ENCODE assay signal across 22 mouse cellular contexts in genomic region chr4:145299355-145299754, GRCm38 (mm10). TPM values are rescaled to one million over a fixed set of nuclear protein-coding genes. Genes with fewer than 3 reads are reported as not detected.
DNase-seq lines count a peak whose midpoint lies in the region; TF ChIP-seq lines count a peak whose summit lies in the region.
"Had no signal": no experiment of that assay in that cellular context is flagged by ENCODE, and none has a peak within 500 bp of the region (broad histone marks: within the 10 kb centered on the region; RNA-seq: fewer than 3 reads in every experiment).

No protein-coding gene starts in this region.

- TF ChIP-seq CTCF in C2C12 (IDR thresholded peaks at IDR 0.05; ENCODE audit: control insufficient read depth, insufficient read depth, insufficient read length) = no peak
- TF ChIP-seq CTCF in CH12.LX (conservative IDR thresholded peaks at IDR 0.05 in 1 of 2, IDR thresholded peaks at IDR 0.05 in 1 of 2; ENCODE audit: low read depth in 2 of 2, low read length in 2 of 2) = no peak
- no peak for TF ChIP-seq CTCF in MEL (IDR thresholded peaks at IDR 0.05 in 2 of 3, conservative IDR thresholded peaks at IDR 0.05 in 1 of 3; ENCODE audit: control insufficient read depth in 1 of 3, insufficient read depth in 1 of 3, low read depth in 2 of 3, low read length in 3 of 3, poor library complexity in 1 of 3, severe bottlenecking in 1 of 3)
- no peak for TF ChIP-seq CTCF in left cerebral cortex, adult 2 months (IDR thresholded peaks at IDR 0.05)

- H3K79me2 ChIP-seq in C2C12 (ENCODE audit: control insufficient read depth, insufficient read depth) (no peaks in the 10 kb centered on the region), CH12.LX (replicated peaks; ENCODE audit: control insufficient read depth, extremely low read depth, insufficient read depth, poor library complexity, severe bottlenecking) (no peaks in the 10 kb centered on the region), MEL (ENCODE audit: control insufficient read depth, insufficient read depth, low read length, poor library complexity) (no peaks in the 10 kb centered on the region), myocyte (ENCODE audit: control insufficient read depth, insufficient read depth) (no peaks in the 10 kb centered on the region)

- H3K4me3 ChIP-seq in C2C12 (ENCODE audit: insufficient read depth, poor library complexity, severe bottlenecking) (no peak overlapping the region), CH12.LX (replicated peaks in 1 of 3; ENCODE audit: low read depth in 2 of 3, low read length in 2 of 3, poor library complexity in 1 of 3) (no peak overlapping the region), MEL (ENCODE audit: control insufficient read depth in 1 of 2, insufficient read depth in 1 of 2, low read depth in 2 of 2, low read length in 2 of 2) (no peak overlapping the region), myocyte (no peak overlapping the region)
- H3K4me3 ChIP-seq in left cerebral cortex, adult 2 months = no peak overlapping the region
- H3K4me3 ChIP-seq: embryonic facial prominence, embryonic 10.5 days; embryonic facial prominence, embryonic 12.5 days; forebrain, embryonic 13.5 days; forebrain, embryonic 15.5 days had no signal

- H3K4me1 ChIP-seq in CH12.LX (ENCODE audit: control insufficient read depth in 1 of 2, insufficient read depth in 2 of 2) = peaks cover 16 to 39% of the 10 kb centered on the region in 2 experiments
- 0 out of 4 replicates have a peak, but pooled peaks cover 0 to 7% of the 10 kb centered on the region in 2 experiments for H3K4me1 ChIP-seq in MEL (ENCODE audit: control insufficient read depth in 1 of 2, insufficient read depth in 2 of 2, low read length in 2 of 2)
- H3K4me1 ChIP-seq: embryonic facial prominence, embryonic 10.5 days; embryonic facial prominence, embryonic 12.5 days; forebrain, embryonic 13.5 days; forebrain, embryonic 15.5 days had no signal

- in situ Hi-C loops in CH12.LX (cut with MboI; ENCODE audit: low pct_ligation_motif_present, low pct_unique_long_range_greater_than_20kb, low sequenced_read_pairs) = loop anchor here (25.0 kb wide), 1 partner anchor 412 kb away; the partner anchor contains the start of gene Dhrs3

- H3K27me3 ChIP-seq in C2C12 (ENCODE audit: control insufficient read depth, insufficient read depth, insufficient read length) (peaks cover 9% of the 10 kb centered on the region), CH12.LX (replicated peaks) (no peaks in the 10 kb centered on the region), MEL (ENCODE audit: control insufficient read depth in 1 of 2, insufficient read depth in 2 of 2, low read length in 2 of 2) (no peaks in the 10 kb centered on the region), myocyte (ENCODE audit: control insufficient read depth, insufficient read depth, insufficient read length) (peaks cover 19% of the 10 kb centered on the region)
- H3K27me3 ChIP-seq: embryonic facial prominence, embryonic 12.5 days; forebrain, embryonic 13.5 days; forebrain, embryonic 15.5 days had no signal

- H3K4me2 ChIP-seq in CH12.LX (ENCODE audit: insufficient read depth, low read depth, poor library complexity, severe bottlenecking) (no peak overlapping the region), myocyte (ENCODE audit: low read depth) (no peak overlapping the region)
- H3K4me2 ChIP-seq: embryonic facial prominence, embryonic 12.5 days; forebrain, embryonic 13.5 days; forebrain, embryonic 15.5 days had no signal

- dilution Hi-C loops in CH12.LX (cut with MboI; ENCODE audit: extremely low pct_ligation_motif_present, extremely low pct_unique_long_range_greater_than_20kb, low sequenced_read_pairs) = no loop called here

- TF ChIP-seq EP300 in CH12.LX (IDR thresholded peaks at IDR 0.05; ENCODE audit: low read length) (no peak), MEL (IDR thresholded peaks at IDR 0.05; ENCODE audit: low read depth in 1 of 2, low read length in 2 of 2) (no peak)

- H3K9me3 ChIP-seq in CH12.LX (replicated peaks; ENCODE audit: low read length) (no peaks in the 10 kb centered on the region), MEL (replicated peaks; ENCODE audit: insufficient read depth, low read length) (no peaks in the 10 kb centered on the region)
- H3K9me3 ChIP-seq: embryonic facial prominence, embryonic 10.5 days; embryonic facial prominence, embryonic 12.5 days; forebrain, embryonic 13.5 days; forebrain, embryonic 15.5 days had no signal

- H3K27ac ChIP-seq in CH12.LX (ENCODE audit: insufficient read depth, low read depth) (no peak overlapping the region), MEL (ENCODE audit: control insufficient read depth, low read depth, low read length) (no peak overlapping the region)
- H3K27ac ChIP-seq in left cerebral cortex, adult 2 months = no peak overlapping the region
- H3K27ac ChIP-seq: embryonic facial prominence, embryonic 10.5 days; embryonic facial prominence, embryonic 12.5 days; forebrain, embryonic 13.5 days; forebrain, embryonic 15.5 days had no signal

- no peak for TF ChIP-seq POLR2A in CH12.LX (IDR thresholded peaks at IDR 0.05; ENCODE audit: low read depth, low read length)
- no peak for TF ChIP-seq POLR2A in MEL (IDR thresholded peaks at IDR 0.05; ENCODE audit: control insufficient read depth in 1 of 2, insufficient read depth in 1 of 2, low read depth in 1 of 2, low read length in 2 of 2, poor library complexity in 1 of 2)
- TF ChIP-seq POLR2A in myocyte (IDR thresholded peaks at IDR 0.05; ENCODE audit: insufficient read length, low read depth) = no peak

- H3K36me3 ChIP-seq in C2C12 (ENCODE audit: control insufficient read depth, insufficient read depth) (no peaks in the 10 kb centered on the region), CH12.LX (replicated peaks in 1 of 2; ENCODE audit: control insufficient read depth in 1 of 2, insufficient read depth in 1 of 2, low read length in 1 of 2) (peaks cover 15 to 46% of the 10 kb centered on the region in 2 experiments), MEL (ENCODE audit: control insufficient read depth in 1 of 2, insufficient read depth in 2 of 2, low read length in 2 of 2) (no peaks in the 10 kb centered on the region), myocyte (ENCODE audit: control insufficient read depth, insufficient read depth) (no peaks in the 10 kb centered on the region)
- H3K36me3 ChIP-seq: embryonic facial prominence, embryonic 10.5 days; embryonic facial prominence, embryonic 12.5 days; forebrain, embryonic 15.5 days; G1E had no signal

- H3K9ac ChIP-seq in CH12.LX (ENCODE audit: insufficient read depth, low read depth) (no peak overlapping the region), MEL (ENCODE audit: control insufficient read depth, low read depth, low read length, poor library complexity, severe bottlenecking) (no peak overlapping the region)
- H3K9ac ChIP-seq: embryonic facial prominence, embryonic 12.5 days; forebrain, embryonic 13.5 days; forebrain, embryonic 15.5 days had no signal

- intact Hi-C loops in left cerebral cortex, adult 2 months (cut with DNase I) = no loop called here

- DNase-seq in CH12.LX (ENCODE audit: extremely low read depth) = no peak
- no peak for DNase-seq in MEL (ENCODE audit: low read depth, low spot score)
- DNase-seq in T-cell, adult 2 months (ENCODE audit: low spot score) = no peak
- DNase-seq in cerebellum, postnatal 36 days = no peak
- DNase-seq in left cerebral cortex, adult 2 months (ENCODE audit: extremely low spot score in 1 of 2, low spot score in 2 of 2) = no peak
- DNase-seq in retina, postnatal 1 day = no peak
- DNase-seq: adrenal gland, adult 2 months; adrenal gland, postnatal 10 days; adrenal gland, postnatal 25 days; cerebellum, adult 11 months; cerebellum, adult 18-20 months; cerebellum, adult 8-10 months; cerebellum, adult 9-11 months; cerebellum, postnatal 14 days had no signal

- no peak overlapping the region for H3ac ChIP-seq in C2C12 (ENCODE audit: control insufficient read depth, insufficient read length, low read depth)
- H3ac ChIP-seq in myocyte (ENCODE audit: control insufficient read depth, insufficient read length) = no peak overlapping the region

- H3K79me3 ChIP-seq in C2C12 (ENCODE audit: low read depth) = no peaks in the 10 kb centered on the region

- TF ChIP-seq RAD21 in CH12.LX (IDR thresholded peaks at IDR 0.05; ENCODE audit: low read depth, low read length) (no peak), MEL (IDR thresholded peaks at IDR 0.05; ENCODE audit: low read depth, low read length) (no peak)

TF ChIP-seq in C2C12, 6 proteins besides CTCF, POLR2A, EP300 and RAD21 (continues in another document):
- TF ChIP-seq MYOG (IDR thresholded peaks at IDR 0.05; ENCODE audit: control insufficient read depth, extremely low read depth, insufficient read length) (no peak), MYOD1 (IDR thresholded peaks at IDR 0.05; ENCODE audit: control insufficient read depth, insufficient read length, low read depth) (no peak)

TF ChIP-seq in CH12.LX, 34 proteins besides CTCF, POLR2A, EP300 and RAD21 (continues in another document):
- TF ChIP-seq MAX (IDR thresholded peaks at IDR 0.05; ENCODE audit: low read length) (0 out of 2 replicates have a peak, but pooled peaks have one; percentile 22), ZC3H11A (IDR thresholded peaks at IDR 0.05; ENCODE audit: low read depth, low read length) (no peak)

TF ChIP-seq in MEL, 35 proteins besides CTCF, POLR2A, EP300 and RAD21:
- TF ChIP-seq USF1 (IDR thresholded peaks at IDR 0.05; ENCODE audit: low read depth, low read length) (peak; percentile 66), ETS1 (IDR thresholded peaks at IDR 0.05; ENCODE audit: low read depth, low read length) (no peak)

TF ChIP-seq in myocyte, 11 proteins besides CTCF, POLR2A, EP300 and RAD21:
- peak; percentile 37 for TF ChIP-seq USF1 (IDR thresholded peaks at IDR 0.05; ENCODE audit: low read depth)
- no peak for TF ChIP-seq MAX (IDR thresholded peaks at IDR 0.05; ENCODE audit: low read depth)

RNA-seq across cellular contexts. Expression of gene Tnfrsf8, which starts 15.6 kb away (rescaled TPM):
- not detected for polyA plus RNA-seq in C2C12 (2012; fragmentation: generic; extraction: Trizol)
- total RNA-seq in CH12.LX (2012; rRNA removed) = 23.2 and 31.0 TPM in 2 replicates
- total RNA-seq in CH12.LX (2014; rRNA removed) = 18.9 and 24.7 TPM in 2 replicates
- 11.5 and 12.7 TPM in 2 replicates for polyA plus RNA-seq in CH12.LX (2012; ENCODE audit: insufficient read length, low read depth)
- total RNA-seq in MEL (2012; rRNA removed) = not detected in 2 replicates
- not detected for polyA plus RNA-seq in MEL (2012; ENCODE audit: insufficient read depth in 1 of 2, insufficient read length in 2 of 2, low read depth in 1 of 2, low replicate concordance in 2 of 2, missing spikeins in 1 of 2)
- polyA plus RNA-seq in myocyte (2012; fragmentation: generic; extraction: Trizol) = 0.02 TPM
- total RNA-seq in left cerebral cortex, adult 2 months (2021) = 1 to 10 TPM in 1 of 2 experiments, under 1 TPM in 1; 0.91 to 1.5 TPM
- polyA plus RNA-seq: embryonic facial prominence, embryonic 10.5 days; forebrain, embryonic 11.5 days; G1E had no signal

RNA-seq across cellular contexts. Expression of gene Tnfrsf1b, which starts 52.7 kb away (rescaled TPM):
- 7.7 TPM for polyA plus RNA-seq in C2C12 (2012; fragmentation: generic; extraction: Trizol)
- total RNA-seq in CH12.LX (2012; rRNA removed) = 14.9 and 16.7 TPM in 2 replicates
- 10.7 and 11.4 TPM in 2 replicates for total RNA-seq in CH12.LX (2014; rRNA removed)
- 18.8 and 21.6 TPM in 2 replicates for polyA plus RNA-seq in CH12.LX (2012; ENCODE audit: insufficient read length, low read depth)
- 0.33 and 0.58 TPM in 2 replicates for total RNA-seq in MEL (2012; rRNA removed)
- polyA plus RNA-seq in MEL (2012; ENCODE audit: insufficient read depth in 1 of 2, insufficient read length in 2 of 2, low read depth in 1 of 2, low replicate concordance in 2 of 2, missing spikeins in 1 of 2) = 1 to 10 TPM in 1 of 2 experiments, not detected in 1; 1.2 TPM
- 9.7 TPM for polyA plus RNA-seq in myocyte (2012; fragmentation: generic; extraction: Trizol)
- total RNA-seq in left cerebral cortex, adult 2 months (2021) = 1 to 10 TPM; 2.9 to 3.1 TPM
- total RNA-seq: G1E had no signal
- polyA plus RNA-seq: G1E had no signal

Comparison
In these comparisons a context has a peak if more than half of its experiments do, and no peak if none do; other contexts are left out.
1. RNA of gene Tnfrsf8, which starts 15.6 kb away (polyA plus RNA-seq): 11.5 to 12.7 TPM in CH12.LX; 0.02 TPM in myocyte (single experiment), not detected in C2C12 (single experiment) and not detected in MEL; every median in the first group is over 10 times any median in the second.